Comparison of ENCODE assay signal across 19 mouse cellular contexts in the genomic region with DNA sequence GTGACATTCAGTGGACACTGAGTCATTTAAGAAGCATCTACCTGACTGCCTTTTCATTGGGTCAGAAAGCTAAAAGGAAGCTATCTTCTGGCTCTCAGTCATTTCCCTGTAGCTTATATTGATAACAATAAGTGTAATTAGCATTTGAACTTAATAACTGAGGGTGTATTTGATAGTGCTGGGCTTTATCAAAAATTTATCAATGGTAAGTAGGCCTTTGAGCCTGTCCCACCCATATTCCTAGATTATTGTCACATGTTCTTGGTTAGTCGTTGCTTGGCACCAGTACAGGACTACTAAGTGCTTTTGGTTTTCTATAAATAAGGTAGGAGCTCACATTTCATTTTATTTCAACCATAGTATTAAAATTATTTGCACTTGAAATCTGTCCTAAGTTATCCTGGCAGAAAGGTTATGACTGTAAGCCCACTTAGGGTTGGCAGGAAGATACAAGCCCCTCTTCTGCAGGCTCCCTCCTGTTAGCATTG.
"Had no signal": no experiment of that assay in that cellular context is flagged by ENCODE, and none has a peak within 500 bp of the region (broad histone marks: within the 10 kb centered on the region; RNA-seq: fewer than 3 reads in every experiment).

No protein-coding gene starts in this region.

- H3K4me3 ChIP-seq: layer of hippocampus, adult 2 months; left cerebral cortex, adult 2 months; liver, embryonic 13.5 days; neural tube, embryonic 13.5 days; stomach, embryonic 15.5 days had no signal

- H3K27ac ChIP-seq: layer of hippocampus, adult 2 months; left cerebral cortex, adult 2 months; liver, embryonic 13.5 days; neural tube, embryonic 13.5 days; stomach, embryonic 15.5 days had no signal

- H3K4me1 ChIP-seq: liver, embryonic 13.5 days; neural tube, embryonic 13.5 days; stomach, embryonic 15.5 days had no signal

- H3K4me2 ChIP-seq: liver, embryonic 13.5 days; midbrain, embryonic 11.5 days; neural tube, embryonic 13.5 days; stomach, embryonic 15.5 days had no signal

- DNase-seq: kidney, adult 9 months; kidney, postnatal 14 days; kidney, postnatal 4 days; layer of hippocampus, adult 9-11 months; layer of hippocampus, postnatal 36 days; liver, embryonic 13.5 days; lung, adult 2 months; lung, postnatal 14 days; lung, postnatal 4 days; midbrain, embryonic 14.5 days; retina, postnatal 1 day; thymus, adult 2 months; thymus, postnatal 14 days; thymus, postnatal 4 days had no signal

- H3K9me3 ChIP-seq: liver, embryonic 13.5 days; neural tube, embryonic 13.5 days; stomach, embryonic 15.5 days had no signal

- H3K27me3 ChIP-seq: liver, embryonic 13.5 days; neural tube, embryonic 13.5 days; stomach, embryonic 15.5 days had no signal

- H3K9ac ChIP-seq: liver, embryonic 13.5 days; neural tube, embryonic 13.5 days; stomach, embryonic 15.5 days had no signal
